Mouse (Mus musculus) embryonic facial prominence, embryonic 11.5 days (tissue): ENCODE measurements around the gene Tmprss6. TPM values are rescaled to one million over a fixed set of nuclear protein-coding genes. Genes with fewer than 3 reads are reported as not detected.

Source experiments
- ATAC-seq: fragments of 200-750 bp; cut with Nextera tagmentation; replicated peaks from 2 replicates; pipeline ENCODE4 v1.8.0; 2017; ENCODE audit warnings: low read depth; ENCODE audit not compliant: insufficient number of reproducible peaks, low FRiP score, low TSS enrichment
- DNase-seq: peaks from one replicate; pipeline ENCODE4 v3.0.0-alpha.2; 2015; ENCODE audit warnings: low spot score
- H3K27ac ChIP-seq: fragments of 300-500 bp; sonication (generic); replicated peaks from 2 replicates; pipeline ENCODE4 v1.5.1; 2014; ENCODE audit warnings: mild to moderate bottlenecking, low read depth, low read length, control low read depth
- H3K27me3 ChIP-seq: fragments of 300-500 bp; sonication (generic); 2 replicates; pipeline ENCODE4 v1.6.1; 2014; ENCODE audit warnings: mild to moderate bottlenecking, low read length, moderate library complexity, mixed read lengths; ENCODE audit not compliant: control insufficient read depth, insufficient read depth
- H3K36me3 ChIP-seq: fragments of 300-500 bp; sonication (generic); replicated peaks from 2 replicates; pipeline ENCODE4 v1.6.1; 2014; ENCODE audit warnings: low read depth, mild to moderate bottlenecking, low read length, moderate library complexity, mixed read lengths; ENCODE audit not compliant: control insufficient read depth, insufficient read depth
- H3K4me1 ChIP-seq: fragments of 300-500 bp; sonication (generic); 2 replicates; pipeline ENCODE4 v1.6.1; 2014; ENCODE audit warnings: low read length, mixed read lengths; ENCODE audit not compliant: control insufficient read depth, insufficient read depth
- H3K4me2 ChIP-seq: fragments of 300-500 bp; sonication (generic); 2 replicates; pipeline ENCODE4 v1.6.1; 2014; ENCODE audit warnings: low read depth, mild to moderate bottlenecking, control low read depth, low read length, moderate library complexity
- H3K4me3 ChIP-seq: fragments of 300-500 bp; sonication (generic); 2 replicates; pipeline ENCODE4 v1.5.1; 2014; ENCODE audit warnings: low read depth, low read length, control low read depth
- H3K9ac ChIP-seq: fragments of 300-500 bp; sonication (generic); replicated peaks from 2 replicates; pipeline ENCODE4 v1.6.1; 2014; ENCODE audit warnings: mild to moderate bottlenecking, control low read depth, low read length
- H3K9me3 ChIP-seq: fragments of 300-500 bp; sonication (generic); replicated peaks from 2 replicates; pipeline ENCODE4 v1.6.1; 2016; ENCODE audit warnings: mild to moderate bottlenecking, low read length, inconsistent platforms, mixed read lengths; ENCODE audit not compliant: control insufficient read depth
- WGBS: fragments of 180-500 bp; shearing (Covaris S2); extraction: QIAGEN DNeasy Blood & Tissue Kit; methylation state at CpG from one replicate; pipeline ENCODE4 v1.1.7; 2014; 5-methylcytosine and 5-hydroxymethylcytosine counted together
- polyA plus RNA-seq: library from polyadenylated mRNA; unstranded; fragments of >200 nt; fragmentation: Nextera tagmentation; extraction: Ambion mirVana; gene quantifications from 2 replicates; pipeline ENCODE4 v1.2.1, GENCODE M21; 2014

Gene Tmprss6
- polyA plus RNA-seq, 1 experiment from 2014 or later: 0.21 TPM

GRCm38 (mm10) chr15:78491301-78491700, 22.9 kb upstream of the Tmprss6 start:
- 81% methylated on average over 3 of the region's 3 CpGs for WGBS
- Histone ChIP-seq H3K4me3 (no peak overlapping the region), H3K4me2 (no peak overlapping the region), H3K36me3 (no peaks in the 10 kb centered on the region), H3K9ac (no peak overlapping the region), H3K27ac (no peak overlapping the region), H3K9me3 (no peaks in the 10 kb centered on the region), H3K4me1 (no peaks in the 10 kb centered on the region), H3K27me3 (no peaks in the 10 kb centered on the region)
- no peak for DNase-seq
- ATAC-seq: no peak

GRCm38 (mm10) chr15:78489906-78490305, 21.5 kb upstream of the Tmprss6 start:
- ATAC-seq (no peak), DNase-seq (peak; percentile 48)
- no peaks in the 10 kb centered on the region for H3K4me1 ChIP-seq
- H3K4me2 ChIP-seq: no peak overlapping the region
- H3K27ac ChIP-seq: no peak overlapping the region
- H3K9me3 ChIP-seq: no peaks in the 10 kb centered on the region
- no peak overlapping the region for H3K4me3 ChIP-seq
- no peak overlapping the region; the same call in 1 of the 2 replicates for H3K9ac ChIP-seq
- no peaks in the 10 kb centered on the region for H3K36me3 ChIP-seq
- no peaks in the 10 kb centered on the region for H3K27me3 ChIP-seq
- 60% methylated on average over 8 of the region's 8 CpGs for WGBS

- no peaks in the 10 kb centered on the region for H3K27me3 ChIP-seq
- ATAC-seq (no peak), DNase-seq (no peak)
- no peaks in the 10 kb centered on the region for H3K36me3 ChIP-seq
- 87% methylated on average over 3 of the region's 3 CpGs for WGBS
- no peak overlapping the region for H3K4me3 ChIP-seq
- no peak overlapping the region for H3K9ac ChIP-seq
- H3K27ac ChIP-seq: no peak overlapping the region
- H3K4me1 ChIP-seq: no peaks in the 10 kb centered on the region
- H3K9me3 ChIP-seq: no peaks in the 10 kb centered on the region
- H3K4me2 ChIP-seq: no peak overlapping the region
Observed at GRCm38 (mm10) chr15:78489248-78489647, 20.8 kb upstream of the Tmprss6 start.

GRCm38 (mm10) chr15:78487066-78487465, 18.6 kb upstream of the Tmprss6 start:
- Histone ChIP-seq H3K4me1 (no peaks in the 10 kb centered on the region), H3K36me3 (no peaks in the 10 kb centered on the region), H3K9ac (no peak overlapping the region), H3K27me3 (no peaks in the 10 kb centered on the region), H3K4me3 (no peak overlapping the region), H3K4me2 (no peak overlapping the region), H3K27ac (no peak overlapping the region), H3K9me3 (no peaks in the 10 kb centered on the region)
- 74% methylated on average over 4 of the region's 4 CpGs for WGBS
- DNase-seq (no peak), ATAC-seq (no peak)

GRCm38 (mm10) chr15:78486564-78486963, 18.1 kb upstream of the Tmprss6 start:
- no peaks in the 10 kb centered on the region for H3K27me3 ChIP-seq
- no peak for ATAC-seq
- no peak overlapping the region for H3K4me3 ChIP-seq
- H3K36me3 ChIP-seq: no peaks in the 10 kb centered on the region
- H3K27ac ChIP-seq: no peak overlapping the region
- DNase-seq: no peak
- H3K9me3 ChIP-seq: no peaks in the 10 kb centered on the region
- H3K4me1 ChIP-seq: no peaks in the 10 kb centered on the region
- 70% methylated on average over 1 of the region's 1 CpGs for WGBS
- no peak overlapping the region for H3K9ac ChIP-seq
- H3K4me2 ChIP-seq: no peak overlapping the region

GRCm38 (mm10) chr15:78483311-78483710, 14.9 kb upstream of the Tmprss6 start:
- Histone ChIP-seq H3K27ac (no peak overlapping the region), H3K27me3 (no peaks in the 10 kb centered on the region), H3K4me2 (no peak overlapping the region), H3K9me3 (no peaks in the 10 kb centered on the region), H3K4me3 (no peak overlapping the region), H3K36me3 (no peaks in the 10 kb centered on the region), H3K9ac (no peak overlapping the region), H3K4me1 (no peaks in the 10 kb centered on the region)
- 63% methylated on average over 4 of the region's 4 CpGs for WGBS
- DNase-seq (no peak), ATAC-seq (no peak)

- DNase-seq: no peak
- H3K9ac ChIP-seq: no peak overlapping the region
- H3K36me3 ChIP-seq: no peaks in the 10 kb centered on the region
- WGBS: 67% methylated on average over 3 of the region's 3 CpGs
- no peak for ATAC-seq
- H3K9me3 ChIP-seq: no peaks in the 10 kb centered on the region
- H3K27ac ChIP-seq: no peak overlapping the region
- H3K27me3 ChIP-seq: no peaks in the 10 kb centered on the region
- H3K4me2 ChIP-seq: no peak overlapping the region
- H3K4me1 ChIP-seq: no peaks in the 10 kb centered on the region
- no peak overlapping the region for H3K4me3 ChIP-seq
Observed at GRCm38 (mm10) chr15:78482518-78482917, 14.1 kb upstream of the Tmprss6 start.

GRCm38 (mm10) chr15:78481448-78482000, 13.1 kb upstream of the Tmprss6 start:
- no peak for ATAC-seq
- no peak for DNase-seq
- no peak overlapping the region for H3K4me2 ChIP-seq
- 49% methylated on average over 9 of the region's 9 CpGs for WGBS
- H3K36me3 ChIP-seq: no peaks in the 10 kb centered on the region
- H3K9ac ChIP-seq: no peak overlapping the region
- no peak overlapping the region for H3K27ac ChIP-seq
- H3K4me3 ChIP-seq: no peak overlapping the region
- no peaks in the 10 kb centered on the region for H3K27me3 ChIP-seq
- H3K9me3 ChIP-seq: no peaks in the 10 kb centered on the region
- H3K4me1 ChIP-seq: no peaks in the 10 kb centered on the region
